ENCODE assay signal across 13 mouse cellular contexts in the genomic region with DNA sequence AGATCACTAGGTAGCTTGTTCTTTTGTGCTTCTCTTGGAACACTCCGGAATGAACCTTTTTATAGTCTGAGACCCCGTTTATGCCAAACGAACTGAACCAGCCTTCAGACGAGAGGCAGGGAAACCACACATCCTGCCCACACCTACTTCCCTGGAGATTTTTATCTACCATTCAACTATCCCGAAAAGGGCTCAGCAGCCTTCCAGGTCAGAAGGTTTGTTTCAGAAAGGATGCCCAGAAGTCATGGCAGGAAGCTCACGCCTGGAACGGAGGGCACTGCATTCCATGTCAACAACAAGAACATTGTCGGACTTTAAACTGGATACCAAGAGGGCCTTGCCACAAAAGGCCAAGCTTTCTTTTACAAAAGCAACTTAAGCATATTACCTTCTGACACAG.
A peak's percentile ranks its signal among the peaks of the same experiment; 100 is the strongest.
DNase-seq lines count a peak whose midpoint lies in the region; ATAC-seq and TF ChIP-seq lines count a peak whose summit lies in the region.
"Had no signal": no experiment of that assay in that cellular context is flagged by ENCODE, and none has a peak within 500 bp of the region (broad histone marks: within the 10 kb centered on the region; RNA-seq: fewer than 3 reads in every experiment).

No protein-coding gene starts in this region.

- TF ChIP-seq POLR2A in heart, adult 2 months (IDR thresholded peaks at IDR 0.05; ENCODE audit: insufficient read depth, low read depth, low read length) = no peak

- no peak for ATAC-seq in kidney, embryonic 14.5 days (ENCODE audit: low FRiP score, low TSS enrichment)
- no peak for ATAC-seq in limb, embryonic 15.5 days (ENCODE audit: insufficient number of reproducible peaks, low FRiP score, low TSS enrichment, low read depth)
- no peak for ATAC-seq in megakaryocyte progenitor cell, adult 5-6 weeks (replicated peaks; ENCODE audit: poor library complexity)
- ATAC-seq: midbrain, embryonic 16.5 days had no signal

- no peak for TF ChIP-seq EP300 in heart, adult 2 months (IDR thresholded peaks at IDR 0.05; ENCODE audit: insufficient read depth, low read depth, low read length)

- H3K4me2 ChIP-seq in kidney, embryonic 14.5 days (replicated peaks; ENCODE audit: low read depth, low read length) = no peak overlapping the region
- no peak overlapping the region for H3K4me2 ChIP-seq in limb, embryonic 15.5 days
- H3K4me2 ChIP-seq: hindbrain, embryonic 14.5 days had no signal

- peaks cover 7% of the 10 kb centered on the region for H3K4me1 ChIP-seq in heart, adult 2 months (ENCODE audit: control insufficient read depth, insufficient read depth, low read length)
- H3K4me1 ChIP-seq in heart, embryonic 10.5 days = peaks cover 10% of the 10 kb centered on the region
- H3K4me1 ChIP-seq in embryonic facial prominence, embryonic 10.5 days = peaks cover 19% of the 10 kb centered on the region
- H3K4me1 ChIP-seq in kidney, embryonic 14.5 days (ENCODE audit: control insufficient read depth, insufficient read depth, low read length) = no peaks in the 10 kb centered on the region
- H3K4me1 ChIP-seq in limb, embryonic 15.5 days = no peaks in the 10 kb centered on the region; the same call in 1 of the 2 replicates

- no peaks in the 10 kb centered on the region for H3K36me3 ChIP-seq in heart, adult 2 months (ENCODE audit: control insufficient read depth, insufficient read depth, low read length)
- no peaks in the 10 kb centered on the region for H3K36me3 ChIP-seq in heart, embryonic 10.5 days
- H3K36me3 ChIP-seq in embryonic facial prominence, embryonic 10.5 days (replicated peaks) = peaks cover 4% of the 10 kb centered on the region
- no peaks in the 10 kb centered on the region for H3K36me3 ChIP-seq in kidney, embryonic 14.5 days (ENCODE audit: control insufficient read depth, insufficient read depth, low read length)
- 0 out of 2 replicates have a peak, but pooled peaks cover 4% of the 10 kb centered on the region for H3K36me3 ChIP-seq in limb, embryonic 15.5 days

- H3K9me3 ChIP-seq in heart, embryonic 10.5 days = no peaks in the 10 kb centered on the region
- H3K9me3 ChIP-seq in embryonic facial prominence, embryonic 10.5 days = no peaks in the 10 kb centered on the region
- H3K9me3 ChIP-seq in kidney, embryonic 14.5 days (ENCODE audit: control insufficient read depth, low read length) = no peaks in the 10 kb centered on the region
- no peaks in the 10 kb centered on the region for H3K9me3 ChIP-seq in limb, embryonic 15.5 days

- peak overlapping the region; percentile 69 for H3K27ac ChIP-seq in heart, adult 2 months
- H3K27ac ChIP-seq in heart, embryonic 10.5 days = no peak overlapping the region
- peak overlapping the region; percentile 35; the same call in 1 of the 2 replicates for H3K27ac ChIP-seq in embryonic facial prominence, embryonic 10.5 days (replicated peaks)
- H3K27ac ChIP-seq in kidney, embryonic 14.5 days (ENCODE audit: low read depth, low read length) = peak overlapping the region; percentile 32; the same call in 1 of the 2 replicates
- H3K27ac ChIP-seq in limb, embryonic 15.5 days = peak overlapping the region; percentile 12; the same call in 1 of the 2 replicates
- H3K27ac ChIP-seq: hindbrain, embryonic 14.5 days; layer of hippocampus, adult 2 months had no signal

- no peaks in the 10 kb centered on the region for H3K27me3 ChIP-seq in heart, adult 2 months (ENCODE audit: control insufficient read depth, insufficient read depth, low read length)
- no peaks in the 10 kb centered on the region for H3K27me3 ChIP-seq in heart, embryonic 10.5 days (ENCODE audit: insufficient read depth, poor library complexity, severe bottlenecking)
- no peaks in the 10 kb centered on the region for H3K27me3 ChIP-seq in embryonic facial prominence, embryonic 10.5 days (replicated peaks; ENCODE audit: low read depth, poor library complexity, severe bottlenecking)
- H3K27me3 ChIP-seq in kidney, embryonic 14.5 days (ENCODE audit: control insufficient read depth, insufficient read depth, low read length) = no peaks in the 10 kb centered on the region
- no peaks in the 10 kb centered on the region for H3K27me3 ChIP-seq in limb, embryonic 15.5 days

- DNase-seq in heart, adult 2 months = peak in 1 of 2 experiments; percentile 26
- DNase-seq in heart, embryonic 10.5 days (ENCODE audit: low spot score) = no peak
- DNase-seq in embryonic facial prominence, embryonic 10.5 days (ENCODE audit: low spot score) = no peak
- no peak for DNase-seq in cerebellum, adult 11-12 months
- DNase-seq in spleen, adult 12 weeks (ENCODE audit: low spot score) = no peak
- DNase-seq: adrenal gland, postnatal 25 days; thymus, postnatal 36 days had no signal

- no peak overlapping the region for H3K9ac ChIP-seq in heart, adult 2 months (ENCODE audit: low read depth, low read length)
- H3K9ac ChIP-seq in kidney, embryonic 14.5 days (ENCODE audit: low read depth, low read length) = no peak overlapping the region
- no peak overlapping the region for H3K9ac ChIP-seq in limb, embryonic 15.5 days
- H3K9ac ChIP-seq: hindbrain, embryonic 14.5 days had no signal

- no peak overlapping the region for H3K4me3 ChIP-seq in heart, adult 2 months
- H3K4me3 ChIP-seq in heart, embryonic 10.5 days = no peak overlapping the region
- H3K4me3 ChIP-seq in embryonic facial prominence, embryonic 10.5 days = no peak overlapping the region
- H3K4me3 ChIP-seq in kidney, embryonic 14.5 days (ENCODE audit: low read length) = no peak overlapping the region
- no peak overlapping the region for H3K4me3 ChIP-seq in limb, embryonic 15.5 days
- H3K4me3 ChIP-seq: layer of hippocampus, adult 2 months had no signal

- TF ChIP-seq CTCF in heart, adult 2 months (IDR thresholded peaks at IDR 0.05) = no peak

- H3K79me2 ChIP-seq in heart, adult 2 months (replicated peaks; ENCODE audit: control insufficient read depth, insufficient read depth, low read length) = no peaks in the 10 kb centered on the region

- WGBS in heart, adult 2 months = 43% methylated on average over 8 of the region's 8 CpGs
- 57% methylated on average over 8 of the region's 8 CpGs for WGBS in heart, embryonic 10.5 days
- WGBS in embryonic facial prominence, embryonic 10.5 days = 57% methylated on average over 8 of the region's 8 CpGs
- 72% methylated on average over 8 of the region's 8 CpGs for WGBS in kidney, embryonic 14.5 days
- 60% methylated on average over 8 of the region's 8 CpGs for WGBS in limb, embryonic 15.5 days

- intact Hi-C loops in heart, adult 2 months (cut with DNase I) = loop anchor here (2.0 kb wide), 1 partner anchor 62 kb away; a partner anchor contains a TSS
